Mouse (Mus musculus) urinary bladder, postnatal 10 days (tissue): ENCODE data around the gene Cenpf.
"Not testable (repeated sequence)": the region's sequence is repeated elsewhere in the genome, so short reads cannot be mapped to it uniquely, and the experiment has no call there.

ENCODE experiments used
- DNase-seq: peaks from one replicate; pipeline ENCODE4 v3.0.0; 2022; ENCODE audit warnings: low spot score

Gene Cenpf

DNA sequence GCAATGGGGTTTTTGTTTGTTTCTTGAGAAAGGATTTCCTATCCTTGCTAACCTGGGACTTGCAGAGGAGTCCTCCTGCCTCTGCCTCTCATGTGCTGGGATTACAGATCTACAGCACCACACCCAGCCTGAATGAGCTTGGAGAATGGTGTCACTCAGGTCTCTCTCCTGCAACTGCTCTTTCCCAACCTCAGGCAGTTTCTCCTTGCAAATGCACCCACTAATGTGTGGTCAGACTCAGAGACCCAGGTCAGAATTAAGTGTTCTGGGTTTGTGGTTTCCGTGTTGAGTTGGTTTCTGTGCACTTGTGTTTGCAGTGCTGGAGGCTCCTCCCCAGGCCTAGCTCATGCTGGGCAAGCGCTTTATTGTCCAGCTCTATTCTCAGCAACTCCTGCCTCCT, 6.5 kb upstream of the Cenpf start:
- DNase-seq, result no peak

DNA sequence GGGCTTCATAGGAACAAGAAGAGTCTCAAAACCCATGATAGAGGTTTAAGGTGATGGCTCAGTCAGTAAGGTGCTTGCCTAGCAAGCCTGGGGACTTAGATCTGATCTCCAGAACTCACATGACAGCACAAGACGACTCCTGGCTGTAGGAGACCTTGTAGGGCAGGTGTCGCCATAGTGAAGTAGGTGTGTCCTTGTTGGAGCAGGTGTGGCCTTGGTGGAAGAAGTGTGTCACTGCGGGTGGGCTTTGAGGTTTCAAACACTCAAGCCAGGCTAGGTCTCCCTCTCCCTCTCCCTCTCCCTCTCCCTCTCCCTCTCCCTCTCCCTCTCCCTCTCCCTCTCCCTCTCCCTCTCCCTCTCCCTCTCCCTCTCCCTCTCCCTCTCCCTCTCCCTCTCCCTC, 4.6 kb upstream of the Cenpf start:
- DNase-seq, result not testable (repeated sequence)

DNA sequence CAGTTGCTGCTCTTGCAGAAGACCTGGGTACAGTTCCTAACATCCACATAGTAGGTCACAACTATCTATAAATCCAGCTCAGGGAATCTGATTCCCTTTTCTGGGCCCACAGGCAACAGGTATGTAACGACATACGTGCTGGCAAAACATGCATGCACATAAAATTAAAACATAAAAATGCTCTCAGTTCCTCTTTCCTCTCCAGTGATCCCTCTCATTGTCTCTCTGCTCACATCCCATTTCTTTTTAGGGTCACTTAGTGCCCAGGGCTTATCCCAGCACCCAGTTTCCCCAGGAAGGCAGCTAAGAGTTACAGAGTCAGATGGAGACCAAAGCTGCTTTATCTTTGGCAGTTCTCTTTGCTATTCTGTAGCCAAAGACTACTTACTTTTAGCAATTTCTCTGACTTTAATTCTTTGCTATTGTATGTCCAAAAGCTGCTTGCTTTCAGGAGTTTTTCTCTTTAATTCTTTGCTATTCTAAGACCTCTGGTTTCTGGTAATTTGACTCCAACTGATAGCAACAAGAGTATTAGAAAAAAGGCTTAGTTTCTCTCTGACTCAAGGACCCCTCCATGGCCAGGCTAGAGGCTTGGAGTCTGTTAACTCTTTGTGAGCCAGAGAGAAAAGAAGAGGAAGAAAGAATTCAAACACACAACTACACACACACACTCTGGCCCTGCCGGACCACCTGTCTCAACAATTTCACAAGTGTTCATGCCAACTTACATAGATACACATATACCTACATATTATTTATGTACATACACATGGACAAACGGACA, 1.4 kb upstream of the Cenpf start:
- no peak for DNase-seq

DNA sequence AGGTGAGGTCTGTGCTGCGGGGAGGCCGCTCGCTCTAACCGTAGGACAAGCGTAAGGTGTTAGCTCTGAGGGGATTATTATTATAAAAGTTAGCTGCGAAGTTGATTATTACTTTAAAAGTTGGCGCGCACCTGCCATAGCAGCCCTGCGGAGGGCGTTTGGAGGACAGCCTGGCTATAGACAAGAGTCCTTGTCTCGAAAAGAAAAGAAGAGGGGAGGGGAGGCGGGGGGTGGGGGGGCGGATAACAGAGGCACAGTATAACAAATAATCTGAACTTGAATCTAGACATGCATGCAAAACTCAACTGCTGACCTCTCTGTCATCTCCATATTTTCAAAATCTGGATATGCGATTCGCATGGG, 483 bp upstream of the Cenpf start:
- no peak for DNase-seq

DNA sequence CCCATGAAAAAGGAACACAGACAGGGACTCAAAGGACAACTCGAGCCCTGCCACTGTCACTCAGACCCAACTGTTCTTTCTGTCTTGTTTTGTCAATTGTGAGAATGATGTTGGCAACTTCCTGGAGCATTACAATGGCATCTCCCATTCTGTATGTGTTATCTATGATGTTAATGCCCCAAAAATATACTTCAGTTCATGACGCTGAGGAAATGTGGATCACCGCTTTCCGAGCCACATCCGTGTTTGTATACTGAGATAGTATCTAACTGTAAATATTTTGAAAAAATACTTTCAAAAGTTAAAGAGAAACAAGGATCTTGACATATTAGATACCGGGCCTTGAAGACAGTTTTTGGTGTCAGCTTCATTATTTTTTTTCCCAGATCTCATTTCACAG, 1.9 kb downstream of the Cenpf start:
- no peak for DNase-seq

DNA sequence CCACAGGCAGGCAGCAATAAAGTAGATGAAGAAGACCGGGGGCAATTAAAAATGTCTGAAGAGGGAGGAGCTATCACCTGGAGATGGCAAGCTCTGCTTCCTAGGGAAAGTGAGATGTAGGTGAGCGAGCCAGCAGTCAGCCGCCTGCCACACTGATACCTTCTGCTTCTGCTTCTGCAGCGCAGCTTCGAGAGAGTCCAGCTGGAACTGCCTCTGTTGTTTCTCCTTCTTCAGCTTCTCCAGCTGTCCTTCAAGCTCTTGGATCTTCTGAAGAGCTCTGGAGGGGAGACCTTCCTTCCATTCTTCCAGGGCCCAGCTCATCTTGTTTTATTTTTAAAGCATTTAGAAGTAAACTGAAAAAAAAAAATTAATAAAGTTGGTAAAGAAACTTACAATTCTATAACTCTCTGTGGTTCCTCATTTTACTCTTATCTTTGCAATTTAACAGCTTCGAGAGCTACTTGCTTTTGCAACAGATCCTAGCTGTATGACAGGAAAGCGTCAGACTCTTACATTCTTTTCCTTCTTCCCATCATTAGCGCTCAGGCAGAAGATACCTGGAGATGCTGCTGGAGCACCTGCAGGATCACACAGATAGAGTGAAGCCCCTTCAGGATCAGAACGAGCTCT, 3.0 kb downstream of the Cenpf start:
- DNase-seq, result no peak

DNA sequence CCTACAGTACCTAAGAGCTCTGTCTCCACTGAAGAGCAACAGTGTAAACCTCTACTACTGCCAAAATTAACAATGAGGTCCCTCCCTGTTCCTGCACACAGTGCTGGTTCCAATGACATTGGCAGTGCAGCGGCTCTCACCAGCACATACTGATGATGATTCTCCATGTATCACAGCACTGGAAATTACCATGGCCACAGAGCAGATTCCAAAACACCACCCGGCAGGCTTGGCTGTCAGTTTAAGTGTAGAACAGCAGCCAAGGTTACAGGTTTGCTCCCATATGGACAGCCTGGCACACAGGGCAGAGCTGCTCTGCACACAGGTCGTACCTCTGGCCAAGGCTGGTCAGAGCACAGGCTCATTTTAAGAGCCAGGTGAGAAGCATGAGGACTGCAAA, 8.3 kb downstream of the Cenpf start:
- no peak for DNase-seq

DNA sequence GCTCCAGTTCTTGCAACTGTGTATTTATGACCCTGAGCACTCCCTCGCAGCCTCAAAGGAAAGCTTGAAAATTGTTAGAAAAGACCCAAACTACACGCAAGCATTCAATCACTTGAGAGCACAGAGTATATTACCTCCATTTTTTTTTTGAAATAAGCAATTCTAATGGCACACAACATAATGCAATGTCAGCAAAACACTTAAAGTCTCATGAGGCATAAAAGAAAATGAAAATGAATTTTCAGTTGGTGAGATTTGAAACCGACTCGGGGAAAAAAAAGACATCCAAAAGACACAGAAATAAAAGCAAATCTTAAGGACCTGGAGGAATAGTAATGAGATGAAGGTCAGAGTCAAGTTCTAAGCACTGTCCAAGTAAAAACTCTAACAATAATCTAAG, 11.9 kb downstream of the Cenpf start:
- no peak for DNase-seq

DNA sequence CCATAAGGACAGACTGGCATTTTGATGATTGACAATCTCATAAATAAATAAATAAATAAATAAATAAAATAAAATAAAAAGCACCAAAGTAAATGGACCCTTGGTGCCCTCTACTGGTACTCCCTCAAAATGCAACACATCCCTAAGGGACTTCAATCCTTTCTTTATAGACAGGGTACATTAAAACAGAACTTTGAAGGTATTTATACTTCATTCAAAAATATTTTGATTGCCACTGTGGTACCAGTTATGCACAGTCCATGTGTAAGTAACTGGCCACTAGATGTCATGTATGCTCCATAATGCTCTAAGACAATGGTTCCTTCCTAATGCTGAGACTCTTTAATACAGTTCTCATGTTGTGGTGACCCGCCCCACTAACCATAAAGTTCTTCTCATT, 12.5 kb downstream of the Cenpf start:
- DNase-seq, result no peak

DNA sequence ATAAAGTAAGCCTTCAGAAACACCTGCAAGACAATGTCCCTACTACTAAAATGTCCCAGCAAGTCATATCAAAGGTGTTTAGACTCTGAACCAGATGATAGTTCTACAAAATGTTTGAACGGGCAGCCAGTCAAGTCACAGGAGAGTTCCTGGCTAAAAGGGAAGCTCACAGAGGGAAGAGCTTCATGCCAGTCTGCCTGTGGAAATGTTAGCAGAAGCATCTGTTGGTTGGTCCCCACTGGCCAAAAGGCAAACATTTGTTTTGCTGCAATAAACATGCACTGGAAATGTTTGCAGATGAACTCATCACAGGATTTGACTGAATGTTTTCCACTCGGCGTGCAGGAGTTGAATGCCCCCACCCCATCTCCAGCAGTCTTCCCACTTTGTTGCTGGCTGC, 21.9 kb downstream of the Cenpf start:
- DNase-seq, result no peak

DNA sequence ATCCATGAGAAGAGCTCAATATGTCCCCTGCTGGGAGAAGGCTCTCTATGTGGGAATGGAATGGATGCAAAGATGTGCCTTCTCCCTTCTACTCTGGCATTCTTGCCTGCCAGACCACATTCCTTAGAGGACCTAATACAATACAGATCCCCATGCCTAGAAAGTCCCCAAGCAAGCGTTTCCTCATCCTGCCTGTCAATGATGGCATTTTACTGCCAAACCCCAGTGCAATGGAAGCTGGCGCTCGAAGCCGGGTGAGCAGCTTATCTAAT, 23.1 kb downstream of the Cenpf start:
- no peak for DNase-seq

DNA sequence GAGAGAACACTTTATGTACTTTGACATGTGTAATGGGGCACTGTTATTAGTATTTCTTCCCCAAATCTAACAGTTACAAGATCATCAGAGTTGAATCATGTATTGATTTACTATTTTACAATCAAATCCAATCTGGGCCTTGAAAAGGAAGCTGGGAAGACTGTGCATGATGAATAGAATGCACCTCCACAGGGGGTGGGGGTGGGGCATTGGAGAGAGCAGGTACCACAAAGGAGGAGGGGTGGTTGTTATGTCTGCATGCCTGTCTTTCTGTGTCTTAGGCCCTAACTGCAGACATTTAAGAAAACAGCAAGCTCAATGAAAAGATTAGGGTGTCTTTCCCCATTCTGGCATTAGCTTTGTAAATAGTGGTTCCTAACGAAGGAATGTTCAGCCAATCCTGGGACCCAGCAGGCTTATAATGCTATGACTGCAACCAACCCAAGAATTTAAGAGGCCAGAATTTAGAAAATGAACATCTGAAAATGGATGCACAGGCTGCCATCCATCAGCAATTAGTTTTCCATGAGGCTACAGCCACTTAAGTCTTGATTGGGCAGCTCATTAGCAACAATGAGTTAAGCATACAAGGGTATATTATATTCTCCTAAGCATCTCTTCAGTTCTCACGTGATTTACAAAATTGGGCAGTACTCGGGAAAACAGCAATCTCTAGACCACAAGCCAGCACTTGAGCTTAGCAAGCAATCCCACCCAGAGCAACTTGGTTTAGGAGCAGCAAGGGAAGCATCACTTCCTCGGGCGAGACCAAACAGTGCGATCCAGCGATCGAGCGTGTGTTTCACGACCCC, 23.6 kb downstream of the Cenpf start:
- no peak for DNase-seq

DNA sequence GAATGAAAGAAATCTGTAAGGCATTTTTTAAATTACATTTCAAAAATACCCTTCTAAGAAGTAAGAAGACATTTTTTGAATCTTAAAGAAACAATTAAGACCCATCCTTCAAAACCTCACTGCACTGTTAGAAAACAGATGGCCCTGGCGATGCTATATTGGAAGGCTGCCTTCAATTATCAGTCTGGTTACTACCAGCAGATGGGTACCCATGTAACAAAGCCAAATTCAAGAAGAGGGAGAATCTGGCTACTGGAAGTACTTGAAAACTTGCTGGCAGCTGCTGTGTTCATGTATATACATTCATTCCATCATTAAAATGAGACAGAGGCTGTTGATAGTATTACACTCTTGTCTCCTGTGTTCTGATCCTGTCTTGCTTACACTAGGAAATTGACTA, 24.4 kb downstream of the Cenpf start:
- DNase-seq, result no peak

DNA sequence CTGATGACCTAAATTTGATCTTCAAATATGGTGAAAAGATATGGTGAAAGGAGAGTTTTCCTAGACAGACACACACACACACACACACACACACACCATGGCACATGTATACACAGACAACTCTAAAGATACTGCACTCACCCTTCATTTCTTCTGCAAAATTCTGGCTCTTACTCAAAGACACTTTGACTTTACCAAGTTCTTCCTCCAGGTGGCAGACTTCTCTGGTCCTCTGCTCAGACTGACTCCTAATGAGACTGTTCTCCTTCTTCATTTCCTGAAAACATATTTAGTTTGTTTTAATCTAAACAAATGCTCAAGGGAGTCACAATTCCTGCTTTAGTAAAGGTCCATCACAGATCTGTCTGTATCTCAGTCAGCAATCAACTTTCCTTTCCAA, 26.0 kb downstream of the Cenpf start:
- DNase-seq, result no peak

DNA sequence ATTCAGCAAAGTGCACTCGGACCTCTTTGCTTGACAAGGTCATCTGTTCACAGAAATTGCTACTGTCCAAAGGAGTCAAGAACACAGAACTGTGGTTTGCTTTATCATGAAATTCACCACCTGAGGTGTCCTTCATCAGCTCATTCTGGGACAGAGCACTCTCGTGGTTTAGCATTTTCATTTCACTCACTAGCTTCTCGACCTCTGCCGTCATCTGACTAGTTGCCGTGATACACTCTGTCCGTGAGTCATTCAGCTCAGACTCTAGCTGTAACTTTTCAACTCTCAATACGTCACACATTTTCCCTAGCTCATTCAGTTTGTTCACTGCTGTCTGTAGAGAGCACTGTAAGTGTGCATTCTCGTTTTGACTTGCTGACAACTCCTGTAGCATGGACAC, 30.5 kb downstream of the Cenpf start:
- no peak for DNase-seq

DNA sequence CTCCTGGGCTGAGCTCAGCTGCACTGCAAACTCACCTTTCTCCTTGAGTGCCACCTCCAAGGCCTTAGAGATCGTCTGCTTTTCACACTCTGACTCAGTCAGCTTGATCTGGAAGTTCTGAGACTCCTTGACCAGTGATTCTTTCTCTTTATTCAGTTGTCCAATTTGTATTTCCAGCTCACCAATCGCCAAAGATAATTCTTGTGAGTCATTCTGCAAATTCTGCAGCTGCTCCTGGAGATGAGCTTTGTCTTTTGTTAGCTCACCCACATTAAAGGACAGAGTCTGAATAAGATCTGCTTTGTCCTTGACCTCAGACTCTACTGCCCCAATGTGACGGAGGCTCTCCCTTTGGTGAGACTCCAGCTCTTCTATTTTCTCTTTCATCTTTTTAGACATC, 34.1 kb downstream of the Cenpf start:
- DNase-seq, result no peak

DNA sequence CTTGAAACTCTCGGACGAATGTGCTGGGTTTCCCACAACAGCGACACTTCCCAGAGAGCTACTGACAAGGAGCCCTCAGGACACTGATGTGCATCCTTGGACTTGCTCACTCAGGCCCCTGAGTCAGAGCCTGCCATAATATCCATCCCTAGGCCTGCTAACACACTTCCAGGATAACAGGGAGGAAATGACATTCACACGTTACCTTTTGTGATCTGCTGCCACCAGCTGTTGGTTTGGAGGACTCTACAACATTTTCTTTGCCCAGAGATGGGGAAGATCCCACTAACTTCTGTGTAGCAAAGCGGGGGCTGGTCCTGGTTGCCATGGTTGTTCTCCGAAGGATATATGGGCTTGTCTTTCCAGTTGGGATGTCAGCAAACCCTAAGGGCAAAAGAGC, 41.3 kb downstream of the Cenpf start:
- no peak for DNase-seq

DNA sequence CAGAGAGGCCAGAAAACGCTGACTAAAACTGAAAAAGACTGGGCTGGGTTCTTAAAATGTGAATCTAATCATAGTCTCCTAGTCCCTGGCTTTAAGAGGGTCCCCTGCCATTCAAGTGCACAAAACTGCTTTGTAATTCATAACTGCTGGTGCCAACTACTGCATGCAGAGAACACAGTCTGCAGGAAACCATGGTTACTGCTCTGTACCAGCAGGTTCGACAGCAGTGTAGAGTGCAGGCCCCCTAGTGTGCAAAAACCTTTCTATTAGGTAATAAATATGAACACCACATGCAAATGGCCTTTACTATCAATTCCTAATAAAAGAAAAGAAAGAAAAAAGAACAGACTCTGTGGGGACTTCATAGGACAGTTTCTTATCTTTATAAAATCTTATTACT, 42.5 kb downstream of the Cenpf start:
- no peak for DNase-seq

DNA sequence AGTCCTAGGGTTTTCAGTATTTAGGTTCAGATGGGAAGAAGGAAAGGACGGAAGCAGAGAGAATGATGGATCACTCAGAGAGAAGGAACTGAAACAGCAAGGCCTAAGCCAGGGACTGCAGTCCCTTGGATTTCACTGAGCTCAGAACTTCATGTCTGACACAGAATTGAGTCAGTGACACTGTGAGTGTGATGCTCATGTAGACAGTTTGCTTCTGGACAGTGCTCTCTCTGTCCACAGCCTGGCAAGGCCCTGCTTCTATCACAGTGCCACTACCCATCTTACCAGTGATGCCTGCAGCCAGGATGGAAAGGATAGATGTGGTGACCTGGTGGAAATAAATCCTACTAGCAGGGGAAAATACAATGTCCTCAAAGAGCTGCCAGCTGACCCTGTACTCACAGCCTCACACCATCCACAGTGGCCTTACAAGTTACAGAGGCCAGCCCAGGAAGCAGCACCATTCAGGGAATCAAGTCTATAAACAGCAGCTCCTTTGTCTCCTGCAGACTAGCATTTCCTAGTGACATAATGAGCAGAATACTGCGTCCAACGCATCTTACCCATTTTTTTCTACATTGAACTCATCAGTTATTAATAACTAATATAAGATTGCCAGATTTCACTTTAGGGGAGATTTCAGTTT, 43.1 kb downstream of the Cenpf start:
- no peak for DNase-seq

DNA sequence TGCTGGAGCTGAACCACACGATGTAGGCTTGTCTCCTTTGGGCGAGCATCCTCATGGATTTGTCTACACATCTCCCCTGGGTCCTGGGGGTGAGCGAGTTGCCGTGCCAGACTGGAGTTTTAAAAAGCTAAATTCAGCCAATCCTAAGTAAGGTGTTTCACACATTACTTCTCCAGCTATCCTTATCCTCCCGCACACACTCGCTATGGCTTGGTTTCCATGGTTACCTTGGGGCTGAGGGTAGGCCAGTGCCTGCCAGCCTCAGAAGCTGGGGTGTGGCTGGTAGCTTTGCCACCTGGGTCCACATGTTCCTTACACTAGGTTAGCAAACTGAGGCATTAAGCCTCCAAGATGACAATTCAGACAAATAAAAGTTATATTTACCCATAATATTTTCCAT, 48.3 kb downstream of the Cenpf start:
- no peak for DNase-seq

DNA sequence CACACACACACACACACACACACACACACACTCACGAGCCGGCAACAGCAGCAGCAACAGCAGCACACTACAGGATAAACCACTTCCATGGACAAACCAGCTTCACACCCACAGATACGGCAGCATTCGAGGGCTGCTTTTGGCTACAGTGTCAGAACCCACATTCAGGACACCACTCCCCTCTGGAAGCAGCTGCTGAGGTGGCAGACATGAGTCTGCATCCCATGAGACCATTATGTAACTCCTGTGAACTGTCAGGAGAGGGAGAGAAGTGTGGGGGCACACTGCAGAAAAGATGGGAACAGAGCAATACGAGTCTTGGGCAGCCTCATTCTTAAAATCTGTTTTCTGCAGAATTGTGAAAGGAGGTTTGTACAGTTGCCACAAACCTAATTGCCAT, 54.1 kb downstream of the Cenpf start:
- DNase-seq, result no peak

DNA sequence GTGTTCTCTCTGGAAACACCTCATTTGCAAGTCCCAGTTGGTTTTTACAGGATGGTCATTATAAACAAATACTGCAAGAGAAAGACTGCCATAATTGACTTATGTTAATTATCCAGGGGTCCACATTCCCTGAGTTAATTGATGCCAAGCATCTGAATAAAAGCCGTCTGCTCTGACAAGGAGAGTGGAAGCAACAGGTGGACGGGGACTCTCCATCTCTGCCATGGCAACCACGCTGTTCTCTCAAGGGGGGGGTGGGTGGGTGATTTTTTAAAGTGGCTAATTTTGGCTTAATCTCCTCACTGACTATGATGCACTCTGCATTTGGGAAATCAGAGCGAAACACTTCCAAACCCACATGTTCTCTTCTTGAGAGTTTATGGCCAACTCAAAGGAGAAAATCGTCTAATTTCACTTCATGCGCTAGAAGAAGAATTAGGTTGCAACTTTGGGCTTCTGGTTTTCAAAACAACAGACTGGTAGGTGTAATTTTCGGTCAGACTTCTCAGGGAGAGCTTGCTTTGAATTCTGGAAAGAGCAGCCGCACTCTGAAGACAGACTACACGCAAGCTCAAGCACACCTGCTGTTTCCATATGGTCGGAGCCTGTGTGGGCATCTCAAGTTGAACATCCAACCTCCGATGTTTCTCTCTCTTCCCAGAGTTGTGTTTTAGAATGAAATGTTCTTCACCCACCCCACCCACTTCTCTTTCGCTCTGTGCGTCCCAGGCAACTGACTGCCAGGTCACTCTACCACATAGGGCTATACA, 55.8 kb downstream of the Cenpf start:
- no peak for DNase-seq
